Mouse (Mus musculus): ENCODE results near the gene Tbc1d2b.

Gene Tbc1d2b

GRCm38 (mm10) chr9:90169965-90170364 lies 100.6 kb downstream of the Tbc1d2b start:
- DNase-seq = no peak

DNA sequence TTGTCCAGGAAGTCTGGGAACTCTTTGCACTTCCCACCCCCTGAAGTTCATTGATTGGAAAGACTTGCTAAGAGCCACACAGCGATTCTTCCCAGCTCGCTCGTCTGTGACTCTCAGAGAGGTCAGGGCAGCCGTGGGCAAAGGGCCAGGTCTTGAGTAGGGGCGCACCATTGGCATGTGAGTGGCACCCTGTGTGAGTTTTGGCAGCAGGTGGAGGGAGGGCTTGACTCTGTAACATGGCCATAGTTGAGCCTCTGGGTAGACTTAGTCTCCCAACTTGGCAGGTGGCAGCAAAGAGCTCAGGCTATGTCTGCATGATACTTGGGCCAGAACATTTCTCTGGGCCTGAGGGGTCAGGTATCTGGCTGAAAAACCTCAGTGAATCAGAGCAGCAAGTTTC lies 104.0 kb downstream of the Tbc1d2b start:
- peak; percentile 35 to 41 for DNase-seq

DNA sequence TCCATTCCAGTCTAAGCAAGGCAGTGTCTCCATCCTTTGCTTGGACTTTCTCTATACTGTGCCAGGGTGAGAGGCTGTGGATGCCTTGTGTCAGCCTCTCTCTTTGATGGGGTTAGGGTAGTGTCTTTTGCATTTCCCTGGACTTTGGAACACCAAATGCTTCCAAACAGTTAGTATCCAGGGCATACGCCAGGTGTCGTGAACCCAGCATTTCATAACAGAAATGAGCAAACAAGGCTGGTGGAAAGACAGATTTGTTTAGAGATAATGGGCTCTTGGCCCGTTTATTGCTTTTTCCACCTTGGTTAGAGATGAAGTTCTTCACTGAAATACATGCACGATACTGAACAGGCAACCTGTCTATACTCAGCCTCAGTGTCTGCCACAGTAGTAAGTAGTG lies 105.0 kb downstream of the Tbc1d2b start:
- no peak for DNase-seq

- DNase-seq = no peak
These were observed 105.7 kb downstream of the Tbc1d2b start for GRCm38 (mm10) chr9:90164670-90165453.

GRCm38 (mm10) chr9:90163749-90164095 lies 106.9 kb downstream of the Tbc1d2b start:
- DNase-seq = peak; percentile 32 to 74

GRCm38 (mm10) chr9:90162926-90163748 lies 107.5 kb downstream of the Tbc1d2b start, which contains the start of gene Adamts7:
Gene Adamts7 (plus strand): TSS chr9:90163069.
- DNase-seq = peak; percentile 21 to 61

GRCm38 (mm10) chr9:90162243-90162925 lies 108.2 kb downstream of the Tbc1d2b start:
- peak; percentile 71 to 83 for DNase-seq

Data from kidney, postnatal 36 days (tissue).